Mouse (Mus musculus): ENCODE results near the gene Cbx2. TPM values are rescaled to one million over a fixed set of nuclear protein-coding genes. Genes with fewer than 3 reads are reported as not detected.

The Cbx2 gene
- polyA plus RNA-seq, 1 experiment from 2014 or later = 6.9 TPM

GRCm38 (mm10) chr11:119007461-119008456 lies 15.0 kb upstream of the Cbx2 start:
- ATAC-seq (peak; percentile 98), DNase-seq (ENCODE audit: low spot score) (peak; percentile 64)
- peak overlapping the region; percentile 23; the same call in 1 of the 2 replicates for H3K4me3 ChIP-seq (ENCODE audit: low read depth, low read length)
- H3K27ac ChIP-seq (ENCODE audit: low read length) = peak overlapping the region; percentile 38; the same call in 1 of the 2 replicates
- no peak overlapping the region for H3K9ac ChIP-seq (replicated peaks; ENCODE audit: low read depth)
- H3K9me3 ChIP-seq (ENCODE audit: low read length) = no peaks in the 10 kb centered on the region
- TF ChIP-seq EP300 (IDR thresholded peaks at IDR 0.05) (no peak), CTCF (IDR thresholded peaks at IDR 0.05) (peak; percentile 16)
- WGBS = 17% methylated on average over 21 of the region's 21 CpGs
- no peaks in the 10 kb centered on the region for H3K4me1 ChIP-seq (ENCODE audit: insufficient read depth, low read depth, low read length)
- H3K36me3 ChIP-seq (ENCODE audit: insufficient read depth, low read length) = no peaks in the 10 kb centered on the region
- H3K27me3 ChIP-seq (replicated peaks; ENCODE audit: insufficient read depth, low read length) = no peaks in the 10 kb centered on the region
- peak overlapping the region; percentile 47 for H3K4me2 ChIP-seq (replicated peaks; ENCODE audit: low read depth, low read length)

GRCm38 (mm10) chr11:119014455-119014854 lies 8.3 kb upstream of the Cbx2 start:
- Histone ChIP-seq H3K36me3 (ENCODE audit: insufficient read depth, low read length) (no peaks in the 10 kb centered on the region), H3K4me2 (replicated peaks; ENCODE audit: low read depth, low read length) (no peak overlapping the region), H3K27me3 (replicated peaks; ENCODE audit: insufficient read depth, low read length) (no peaks in the 10 kb centered on the region), H3K27ac (ENCODE audit: low read length) (no peak overlapping the region), H3K9ac (replicated peaks; ENCODE audit: low read depth) (no peak overlapping the region), H3K4me3 (ENCODE audit: low read depth, low read length) (no peak overlapping the region), H3K4me1 (ENCODE audit: insufficient read depth, low read depth, low read length) (no peaks in the 10 kb centered on the region), H3K9me3 (ENCODE audit: low read length) (no peaks in the 10 kb centered on the region)
- no peak for TF ChIP-seq EP300 (IDR thresholded peaks at IDR 0.05)
- no peak for TF ChIP-seq CTCF (IDR thresholded peaks at IDR 0.05)
- 71% methylated on average over 7 of the region's 7 CpGs for WGBS
- no peak for DNase-seq (ENCODE audit: low spot score)
- ATAC-seq = no peak

GRCm38 (mm10) chr11:119017506-119017905 lies 5.3 kb upstream of the Cbx2 start:
- DNase-seq (ENCODE audit: low spot score) (no peak), ATAC-seq (no peak)
- no peak overlapping the region for H3K27ac ChIP-seq (ENCODE audit: low read length)
- H3K4me1 ChIP-seq (ENCODE audit: insufficient read depth, low read depth, low read length) = no peaks in the 10 kb centered on the region
- TF ChIP-seq EP300 (IDR thresholded peaks at IDR 0.05) = no peak
- no peak for TF ChIP-seq CTCF (IDR thresholded peaks at IDR 0.05)
- no peaks in the 10 kb centered on the region; the same call in 1 of the 2 replicates for H3K27me3 ChIP-seq (replicated peaks; ENCODE audit: insufficient read depth, low read length)
- H3K9ac ChIP-seq (replicated peaks; ENCODE audit: low read depth) = no peak overlapping the region
- 66% methylated on average over 7 of the region's 7 CpGs for WGBS
- H3K4me2 ChIP-seq (replicated peaks; ENCODE audit: low read depth, low read length) = no peak overlapping the region
- H3K9me3 ChIP-seq (ENCODE audit: low read length) = no peaks in the 10 kb centered on the region
- H3K36me3 ChIP-seq (ENCODE audit: insufficient read depth, low read length) = no peaks in the 10 kb centered on the region
- H3K4me3 ChIP-seq (ENCODE audit: low read depth, low read length) = no peak overlapping the region

- Histone ChIP-seq H3K4me3 (ENCODE audit: low read depth, low read length) (no peak overlapping the region), H3K27ac (ENCODE audit: low read length) (no peak overlapping the region), H3K4me2 (replicated peaks; ENCODE audit: low read depth, low read length) (no peak overlapping the region), H3K27me3 (replicated peaks; ENCODE audit: insufficient read depth, low read length) (no peaks in the 10 kb centered on the region; the same call in 1 of the 2 replicates), H3K36me3 (ENCODE audit: insufficient read depth, low read length) (no peaks in the 10 kb centered on the region), H3K9me3 (ENCODE audit: low read length) (no peaks in the 10 kb centered on the region), H3K4me1 (ENCODE audit: insufficient read depth, low read depth, low read length) (peaks cover 8% of the 10 kb centered on the region), H3K9ac (replicated peaks; ENCODE audit: low read depth) (no peak overlapping the region)
- no peak for ATAC-seq
- TF ChIP-seq EP300 (IDR thresholded peaks at IDR 0.05) (no peak), CTCF (IDR thresholded peaks at IDR 0.05) (no peak)
- peak; percentile 40 for DNase-seq (ENCODE audit: low spot score)
- WGBS = 74% methylated on average over 7 of the region's 7 CpGs
These were observed 1.6 kb upstream of the Cbx2 start for GRCm38 (mm10) chr11:119021180-119021579.

GRCm38 (mm10) chr11:119022068-119022894 lies 481 bp upstream of the Cbx2 start:
- Histone ChIP-seq H3K27ac (ENCODE audit: low read length) (no peak overlapping the region; the same call in 1 of the 2 replicates), H3K27me3 (replicated peaks; ENCODE audit: insufficient read depth, low read length) (no peaks in the 10 kb centered on the region; the same call in 1 of the 2 replicates), H3K4me3 (ENCODE audit: low read depth, low read length) (peak overlapping the region; percentile 71), H3K9ac (replicated peaks; ENCODE audit: low read depth) (no peak overlapping the region), H3K36me3 (ENCODE audit: insufficient read depth, low read length) (no peaks in the 10 kb centered on the region), H3K4me2 (replicated peaks; ENCODE audit: low read depth, low read length) (peak overlapping the region; percentile 88), H3K9me3 (ENCODE audit: low read length) (no peaks in the 10 kb centered on the region), H3K4me1 (ENCODE audit: insufficient read depth, low read depth, low read length) (peaks cover 8% of the 10 kb centered on the region)
- no peak for ATAC-seq
- TF ChIP-seq CTCF (IDR thresholded peaks at IDR 0.05) (peak; percentile 67), EP300 (IDR thresholded peaks at IDR 0.05) (no peak)
- DNase-seq (ENCODE audit: low spot score) = no peak
- 4% methylated on average over 42 of the region's 42 CpGs for WGBS

- Histone ChIP-seq H3K27ac (ENCODE audit: low read length) (peak overlapping the region; percentile 73), H3K9me3 (ENCODE audit: low read length) (no peaks in the 10 kb centered on the region), H3K36me3 (ENCODE audit: insufficient read depth, low read length) (0 out of 2 replicates have a peak, but pooled peaks cover 7% of the 10 kb centered on the region), H3K4me1 (ENCODE audit: insufficient read depth, low read depth, low read length) (peaks cover 8% of the 10 kb centered on the region), H3K4me2 (replicated peaks; ENCODE audit: low read depth, low read length) (peak overlapping the region; percentile 88), H3K27me3 (replicated peaks; ENCODE audit: insufficient read depth, low read length) (no peaks in the 10 kb centered on the region; the same call in 1 of the 2 replicates), H3K4me3 (ENCODE audit: low read depth, low read length) (peak overlapping the region; percentile 71), H3K9ac (replicated peaks; ENCODE audit: low read depth) (peak overlapping the region; percentile 55; the same call in 1 of the 2 replicates)
- no peak for ATAC-seq
- TF ChIP-seq CTCF (IDR thresholded peaks at IDR 0.05) = no peak
- TF ChIP-seq EP300 (IDR thresholded peaks at IDR 0.05) = no peak
- WGBS = under 1% methylated on average over 12 of the region's 15 CpGs
- DNase-seq (ENCODE audit: low spot score) = no peak
These were observed 836 bp downstream of the Cbx2 start for GRCm38 (mm10) chr11:119023616-119023980.
